Mouse (Mus musculus) cortical plate, adult 2 months (tissue): Measurements from ENCODE around the gene Fndc10. TPM values are rescaled to one million over a fixed set of nuclear protein-coding genes. Genes with fewer than 3 reads are reported as not detected.
"Not testable (repeated sequence)": the region's sequence is repeated elsewhere in the genome, so short reads cannot be mapped to it uniquely, and the experiment has no call there.

ENCODE experiments used
- H3K27ac ChIP-seq: fragments of 200-500 bp; 2 replicates; pipeline ENCODE4 v1.5.1; 2012; ENCODE audit warnings: low read length, control low read depth, inconsistent platforms; ENCODE audit not compliant: insufficient read depth
- H3K4me1 ChIP-seq: fragments of 200-500 bp; 2 replicates; pipeline ENCODE4 v1.6.1; 2011; ENCODE audit warnings: low read length; ENCODE audit not compliant: control insufficient read depth, insufficient read depth
- H3K4me3 ChIP-seq: fragments of 200-500 bp; 2 replicates; pipeline ENCODE4 v1.5.1; 2011; ENCODE audit warnings: mild to moderate bottlenecking, low read length, control low read depth; ENCODE audit not compliant: insufficient read depth
- CTCF ChIP-seq: fragments of 200-500 bp; IDR thresholded peaks from 2 replicates; pipeline ENCODE4 v1.5.1; 2011; ENCODE audit warnings: mild to moderate bottlenecking, control low read depth, low read length; ENCODE audit not compliant: insufficient read depth; ENCODE audit errors: extremely low read depth
- POLR2A ChIP-seq: fragments of 200-500 bp; IDR thresholded peaks from 2 replicates; pipeline ENCODE4 v1.6.1; 2011; ENCODE audit warnings: mild to moderate bottlenecking, low read length, control low read depth; ENCODE audit not compliant: insufficient read depth; ENCODE audit errors: extremely low read depth
- polyA plus RNA-seq: library from polyadenylated mRNA; depleted of rRNA; stranded (reverse); fragments of >200 nt; gene quantifications from 2 replicates; pipeline ENCODE4 v1.2.3, GENCODE M21; 2012; rRNA removed

The Fndc10 gene
- 42.8 and 45.8 TPM in 2 replicates for polyA plus RNA-seq

DNA sequence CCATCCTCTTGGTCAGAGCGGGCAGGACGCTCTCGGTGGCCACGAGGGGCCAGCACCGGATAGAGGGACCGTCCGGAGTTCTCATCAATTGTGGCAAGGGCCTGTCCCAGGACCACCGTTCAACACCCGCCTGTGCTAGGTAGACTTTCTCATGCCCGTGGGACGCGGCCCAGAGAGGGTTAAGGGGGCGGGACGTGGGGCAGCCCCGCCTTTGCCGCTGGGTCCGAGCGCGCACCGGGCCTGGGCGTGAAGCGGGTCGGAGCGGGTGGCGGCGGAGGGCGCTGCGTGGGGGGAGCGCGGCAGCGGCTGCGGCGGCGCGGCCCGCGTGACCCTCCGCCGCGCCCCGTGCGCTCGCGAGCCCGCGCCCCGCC lies at the start of gene Fndc10:
Gene Fndc10 (plus strand): TSS at position 232 of the 371 bp plus-strand sequence.
- Histone ChIP-seq H3K27ac (peak within 1 kb of the TSS; percentile 98), H3K4me3 (peak within 1 kb of the TSS; percentile 87), H3K4me1 (peaks cover 4% of the 10 kb centered on the region; the same call in 1 of the 2 replicates)
- TF ChIP-seq CTCF (no peak), POLR2A (no peak)

DNA sequence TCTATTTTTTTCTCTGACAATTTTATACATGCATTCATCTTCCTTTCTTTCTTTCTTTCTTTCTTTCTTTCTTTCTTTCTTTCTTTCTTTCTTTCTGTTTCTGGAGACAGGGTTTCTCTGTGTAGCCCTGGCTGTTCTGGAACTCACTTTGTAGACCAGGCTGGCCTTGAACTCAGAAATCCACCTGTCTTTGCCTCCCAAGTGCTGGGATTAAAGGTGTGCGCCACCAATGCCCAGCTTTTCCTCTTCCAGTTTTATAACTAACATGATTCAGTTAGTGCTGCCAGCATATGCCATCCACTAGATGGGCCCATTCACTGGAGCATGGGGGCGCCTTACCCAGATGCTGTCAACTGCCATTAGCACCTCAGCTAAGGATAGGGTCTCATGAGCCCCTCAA lies 48.8 kb upstream of the Fndc10 start, which contains the start of gene Gm10563:
Gene Gm10563 (minus strand): TSS at position 101 of the 400 bp plus-strand sequence.
- not testable (repeated sequence) for H3K27ac ChIP-seq, H3K4me1 ChIP-seq, H3K4me3 ChIP-seq

DNA sequence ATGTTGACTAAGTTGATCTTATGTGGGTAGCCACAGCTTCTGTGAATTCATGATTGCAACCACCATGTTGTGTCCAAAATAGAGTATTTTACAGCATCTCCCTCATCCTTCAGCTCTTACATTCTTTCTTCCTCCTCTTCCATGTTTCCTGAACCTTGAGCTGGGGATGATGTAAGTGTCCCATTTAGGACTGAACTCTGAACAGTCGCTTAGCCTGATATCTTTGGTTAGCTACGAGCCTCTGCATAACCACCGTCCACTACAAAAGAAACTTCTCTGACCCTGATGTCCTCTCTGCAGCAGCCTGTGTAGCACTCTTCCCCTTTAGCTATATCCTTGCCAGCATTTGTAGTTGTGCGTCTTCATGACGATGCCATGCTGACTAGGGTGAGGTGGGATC lies 48.4 kb upstream of the Fndc10 start:
- TF ChIP-seq POLR2A (no peak), CTCF (no peak)
- Histone ChIP-seq H3K4me1 (no peaks in the 10 kb centered on the region), H3K4me3 (no peak overlapping the region), H3K27ac (no peak overlapping the region)

DNA sequence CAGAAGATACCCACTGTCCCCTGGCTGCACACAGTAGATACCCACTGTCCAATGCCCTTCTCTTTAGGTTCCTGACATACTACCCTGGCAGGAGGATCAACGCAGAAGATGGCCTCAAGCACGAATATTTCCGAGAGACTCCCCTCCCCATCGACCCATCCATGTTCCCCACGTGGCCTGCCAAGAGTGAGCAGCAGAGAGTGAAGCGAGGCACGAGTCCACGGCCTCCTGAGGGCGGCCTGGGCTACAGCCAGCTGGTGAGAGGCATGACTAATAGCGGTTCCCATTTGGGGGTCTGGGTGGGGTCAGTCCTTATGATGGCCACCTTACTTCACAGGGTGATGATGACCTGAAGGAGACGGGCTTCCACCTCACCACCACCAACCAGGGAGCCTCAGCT lies 44.8 kb upstream of the Fndc10 start:
- H3K27ac ChIP-seq, result no peak overlapping the region
- H3K4me1 ChIP-seq, result no peaks in the 10 kb centered on the region
- TF ChIP-seq CTCF, result no peak
- TF ChIP-seq POLR2A, result no peak
- H3K4me3 ChIP-seq, result no peak overlapping the region

DNA sequence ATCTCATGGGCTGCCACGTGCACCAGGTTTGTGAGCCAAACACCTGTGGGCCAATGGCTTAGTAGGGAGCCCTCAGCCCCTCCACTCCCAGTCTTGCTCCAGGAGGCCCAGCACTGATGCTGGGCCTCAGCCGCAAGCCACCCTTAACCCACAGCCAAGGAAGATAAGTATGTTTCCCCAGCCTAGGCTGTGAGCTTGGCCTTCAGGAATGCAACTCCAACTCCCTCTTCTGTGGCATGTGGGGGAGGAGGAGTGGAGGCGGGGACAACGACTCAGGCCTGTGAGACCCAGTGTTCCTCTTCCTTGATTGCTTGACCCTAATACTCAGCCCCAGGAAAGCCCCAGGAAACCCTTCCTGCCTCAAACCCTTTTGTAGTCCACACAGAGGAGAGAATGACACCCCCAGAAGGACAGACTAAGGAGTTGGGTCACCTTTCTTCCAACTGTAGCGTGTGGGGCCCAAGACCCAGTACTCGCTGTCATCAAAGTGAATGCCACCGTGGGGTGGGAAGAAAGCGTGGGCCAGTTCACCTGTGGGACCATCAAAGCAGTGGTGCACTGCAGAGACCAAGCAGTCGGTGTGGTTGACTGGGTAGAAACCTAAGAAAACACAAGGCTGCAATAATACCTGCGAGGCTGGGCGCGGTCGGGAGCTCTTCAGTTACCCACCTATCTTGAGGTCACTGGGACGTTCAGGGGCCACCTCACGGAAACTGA lies 42.4 kb upstream of the Fndc10 start:
- no peaks in the 10 kb centered on the region for H3K4me1 ChIP-seq
- H3K27ac ChIP-seq, result no peak overlapping the region
- TF ChIP-seq CTCF (no peak), POLR2A (no peak)
- no peak overlapping the region for H3K4me3 ChIP-seq

DNA sequence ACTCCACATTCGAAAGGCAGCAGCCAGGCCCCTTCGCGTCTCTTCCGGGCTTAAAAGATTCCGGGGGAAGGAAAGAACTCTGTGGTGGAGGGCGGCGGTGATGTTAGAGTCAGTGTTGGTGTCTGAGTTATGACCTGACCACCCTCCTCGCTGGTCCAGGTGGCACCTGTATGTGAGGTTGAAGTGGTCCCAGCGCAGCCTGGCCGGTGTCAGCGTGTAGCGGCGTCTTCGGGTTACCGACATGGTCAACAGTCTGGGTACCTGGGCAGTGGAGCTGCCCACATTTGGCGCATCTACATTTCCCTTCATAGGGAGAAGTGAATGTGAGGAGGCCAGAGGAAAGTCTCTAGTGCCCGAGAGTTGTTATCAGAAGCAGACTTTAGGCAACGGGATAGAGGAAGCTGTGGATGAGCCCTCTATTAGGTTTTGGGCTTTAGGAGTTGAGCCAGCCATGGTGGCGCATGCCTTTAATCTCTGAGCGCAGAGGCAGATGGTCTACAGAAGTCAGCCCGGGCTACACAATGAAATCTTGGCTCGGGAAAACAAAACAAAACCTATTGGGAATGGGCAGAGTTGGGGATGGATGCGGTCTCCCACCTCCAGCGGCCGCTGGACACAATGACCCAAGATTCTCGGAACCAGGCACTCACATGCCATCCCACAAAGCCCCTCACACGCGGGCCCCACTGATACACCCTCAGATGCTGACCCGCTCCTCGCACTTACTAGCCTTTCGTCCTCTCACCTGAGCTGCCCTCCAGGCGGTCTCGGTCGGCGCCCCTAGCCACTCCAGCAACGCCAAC lies 41.7 kb upstream of the Fndc10 start:
- no peak overlapping the region for H3K27ac ChIP-seq
- no peak overlapping the region for H3K4me3 ChIP-seq
- H3K4me1 ChIP-seq, result no peaks in the 10 kb centered on the region
- TF ChIP-seq POLR2A, result no peak
- no peak for TF ChIP-seq CTCF

DNA sequence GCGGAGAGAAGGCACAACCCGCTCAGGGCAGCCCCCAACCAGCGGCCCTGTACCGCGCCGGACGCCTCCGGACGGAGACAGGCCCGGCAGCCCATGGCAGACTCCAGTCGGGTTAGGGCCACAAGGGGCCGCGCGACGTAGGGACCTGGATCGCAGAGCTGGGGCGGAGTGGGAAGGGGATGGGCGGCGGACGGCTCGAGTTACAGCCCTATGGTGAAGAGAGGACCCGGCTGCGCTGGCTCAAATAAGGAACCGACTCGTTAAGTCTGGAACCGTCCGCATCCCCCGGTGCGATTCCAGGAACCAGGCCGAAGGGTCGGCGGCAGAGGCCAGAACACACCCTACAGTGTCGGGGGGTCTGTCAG lies 41.1 kb upstream of the Fndc10 start, which contains the start of gene Mmp23:
Gene Mmp23 (minus strand): TSS at position 299 of the 365 bp plus-strand sequence.
- Histone ChIP-seq H3K27ac (no peak within 1 kb of the TSS), H3K4me1 (no peaks in the 10 kb centered on the region), H3K4me3 (no peak within 1 kb of the TSS)
- TF ChIP-seq CTCF, result no peak
- TF ChIP-seq POLR2A, result no peak

DNA sequence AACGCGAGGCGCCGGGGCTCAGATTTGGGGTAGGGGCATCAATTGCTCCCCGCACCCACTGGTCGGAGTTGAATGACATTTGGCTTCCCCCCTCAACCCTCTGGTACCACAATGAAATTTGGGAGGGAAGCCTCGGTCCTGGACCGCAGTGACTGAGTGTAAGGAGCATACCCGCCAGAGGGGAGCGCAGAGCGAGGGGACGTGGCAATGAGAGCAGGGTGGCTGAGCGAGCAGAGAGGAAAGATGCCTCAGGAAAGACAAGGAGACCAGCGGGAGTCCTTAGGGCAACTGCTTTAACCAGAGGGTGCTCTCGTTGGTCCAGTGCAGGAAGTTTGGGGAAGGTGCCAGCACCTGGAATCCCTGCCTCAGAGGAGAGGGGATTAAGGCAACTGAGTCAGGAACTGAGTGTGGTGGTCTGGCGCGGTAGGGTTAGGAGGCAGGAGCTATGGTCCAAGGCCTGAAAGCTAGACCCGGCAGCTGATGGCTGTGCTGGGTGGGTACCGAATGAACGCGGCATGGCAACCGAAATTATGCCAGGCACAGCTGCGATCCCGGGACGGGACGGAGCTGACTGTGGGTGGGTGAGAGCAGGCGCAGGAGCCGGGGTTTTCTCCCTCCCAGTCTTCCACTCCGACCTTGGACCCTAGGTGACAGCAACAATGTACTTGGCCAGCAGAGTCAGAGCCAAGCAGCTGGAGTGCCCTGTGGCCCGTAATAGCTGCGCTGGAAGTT lies 40.5 kb upstream of the Fndc10 start:
- Histone ChIP-seq H3K4me1 (no peaks in the 10 kb centered on the region), H3K27ac (no peak overlapping the region), H3K4me3 (no peak overlapping the region)
- no peak for TF ChIP-seq POLR2A
- no peak for TF ChIP-seq CTCF

DNA sequence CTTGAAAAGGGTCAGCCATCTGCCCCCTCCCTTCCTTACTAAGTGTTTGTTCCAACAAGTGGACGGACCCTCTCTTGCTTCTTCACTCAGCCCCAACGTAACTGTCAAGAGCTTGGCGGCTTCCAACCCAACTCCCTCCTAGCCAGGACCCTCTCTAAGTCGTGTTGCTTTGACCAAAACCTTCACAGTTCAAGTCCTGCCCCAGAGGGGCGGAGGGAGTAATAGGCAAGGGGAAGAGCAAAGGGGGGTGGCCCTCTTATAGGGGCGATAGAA lies 40.0 kb upstream of the Fndc10 start:
- Histone ChIP-seq H3K4me3 (no peak overlapping the region), H3K4me1 (no peaks in the 10 kb centered on the region), H3K27ac (no peak overlapping the region)
- TF ChIP-seq CTCF, result no peak
- no peak for TF ChIP-seq POLR2A
